Comparison of ENCODE assay signal across 9 mouse cellular contexts in genomic region chr19:4119716-4120487, GRCm38 (mm10). TPM values are rescaled to one million over a fixed set of nuclear protein-coding genes. Genes with fewer than 3 reads are reported as not detected.
DNase-seq lines count a peak whose midpoint lies in the region; ATAC-seq and TF ChIP-seq lines count a peak whose summit lies in the region.
"Had no signal": no experiment of that assay in that cellular context is flagged by ENCODE, and none has a peak within 500 bp of the region (broad histone marks: within the 10 kb centered on the region; RNA-seq: fewer than 3 reads in every experiment).

No protein-coding gene starts in this region.

- no peaks in the 10 kb centered on the region for H3K27me3 ChIP-seq in kidney, embryonic 15.5 days
- H3K27me3 ChIP-seq in forebrain, embryonic 11.5 days (ENCODE audit: control insufficient read depth, insufficient read depth, low read length): no peaks in the 10 kb centered on the region
- no peaks in the 10 kb centered on the region for H3K27me3 ChIP-seq in liver, postnatal 0 days (ENCODE audit: insufficient read depth, low read length)

- H3K4me2 ChIP-seq in kidney, embryonic 15.5 days: peak overlapping the region; percentile 60; the same call in 1 of the 2 replicates
- no peak overlapping the region for H3K4me2 ChIP-seq in forebrain, embryonic 11.5 days (ENCODE audit: low read depth, low read length, severe bottlenecking)
- peak overlapping the region; percentile 64; the same call in 1 of the 2 replicates for H3K4me2 ChIP-seq in liver, postnatal 0 days (ENCODE audit: low read depth, low read length)

- H3K9ac ChIP-seq in kidney, embryonic 15.5 days: no peak overlapping the region
- H3K9ac ChIP-seq in forebrain, embryonic 11.5 days (ENCODE audit: low read length): peak overlapping the region; percentile 32
- no peak overlapping the region for H3K9ac ChIP-seq in liver, postnatal 0 days (replicated peaks)

- no peak overlapping the region for H3K27ac ChIP-seq in kidney, embryonic 15.5 days
- no peak overlapping the region for H3K27ac ChIP-seq in forebrain, embryonic 11.5 days (ENCODE audit: low read depth, low read length)
- no peak overlapping the region for H3K27ac ChIP-seq in liver, postnatal 0 days (ENCODE audit: low read depth)

- intact Hi-C loops in heart, postnatal 10 days (cut with DNase I): no loop called here

- peaks cover 35% of the 10 kb centered on the region for H3K4me1 ChIP-seq in kidney, embryonic 15.5 days
- peaks cover 2% of the 10 kb centered on the region; the same call in 1 of the 2 replicates for H3K4me1 ChIP-seq in forebrain, embryonic 11.5 days (replicated peaks; ENCODE audit: control insufficient read depth, insufficient read depth, low read length)
- H3K4me1 ChIP-seq in liver, postnatal 0 days (ENCODE audit: insufficient read depth): peaks cover 38% of the 10 kb centered on the region

- no peak for TF ChIP-seq CTCF in liver, postnatal 0 days (IDR thresholded peaks at IDR 0.05; ENCODE audit: low read depth)

- DNase-seq in kidney, adult 8-10 months: no peak
- DNase-seq in forebrain, embryonic 11.5 days (ENCODE audit: low spot score): no peak
- no peak for DNase-seq in liver, postnatal 0 days
- DNase-seq in embryo, embryonic 11 days: no peak
- DNase-seq in heart, postnatal 10 days: no peak
- DNase-seq in left cerebral cortex, adult 9 months (ENCODE audit: low spot score in 2 of 2): no peak

- peaks cover 34% of the 10 kb centered on the region for H3K36me3 ChIP-seq in kidney, embryonic 15.5 days
- no peaks in the 10 kb centered on the region; the same call in 1 of the 2 replicates for H3K36me3 ChIP-seq in forebrain, embryonic 11.5 days (ENCODE audit: control insufficient read depth, insufficient read depth, low read length)
- H3K36me3 ChIP-seq in liver, postnatal 0 days (replicated peaks; ENCODE audit: insufficient read depth, low read length): peaks cover 34% of the 10 kb centered on the region

- H3K9me3 ChIP-seq in kidney, embryonic 15.5 days (replicated peaks): no peaks in the 10 kb centered on the region
- H3K9me3 ChIP-seq in forebrain, embryonic 11.5 days (ENCODE audit: control insufficient read depth, low read length): no peaks in the 10 kb centered on the region
- H3K9me3 ChIP-seq in liver, postnatal 0 days (ENCODE audit: low read length): no peaks in the 10 kb centered on the region

- TF ChIP-seq EP300 in liver, postnatal 0 days (IDR thresholded peaks at IDR 0.05; ENCODE audit: low read depth): no peak

- 89% methylated on average over 6 of the region's 6 CpGs for WGBS in kidney, embryonic 15.5 days
- WGBS in forebrain, embryonic 11.5 days: 90% methylated on average over 6 of the region's 6 CpGs
- 64% methylated on average over 6 of the region's 6 CpGs for WGBS in liver, postnatal 0 days (ENCODE audit: insufficient replicate concordance)

- no peak for ATAC-seq in kidney, embryonic 15.5 days (replicated peaks; ENCODE audit: low FRiP score)
- ATAC-seq in CD4-positive, CD25-positive, alpha-beta regulatory T cell, adult 4 months: peak; percentile 76
- ATAC-seq in forebrain, embryonic 11.5 days (replicated peaks; ENCODE audit: low FRiP score): no peak
- no peak for ATAC-seq in liver, postnatal 0 days

- peak overlapping the region; percentile 49; the same call in 1 of the 2 replicates for H3K4me3 ChIP-seq in kidney, embryonic 15.5 days (replicated peaks)
- no peak overlapping the region for H3K4me3 ChIP-seq in forebrain, embryonic 11.5 days (ENCODE audit: low read depth, low read length)
- no peak overlapping the region for H3K4me3 ChIP-seq in liver, postnatal 0 days (ENCODE audit: low read depth, low read length)

RNA-seq across cellular contexts. Expression of gene Aip, which starts 5.8 kb away (rescaled TPM):
- polyA plus RNA-seq in kidney, embryonic 15.5 days (2015; fragmentation: Nextera tagmentation; extraction: Ambion mirVana): 98.0 and 108 TPM in 2 replicates
- 100 to 1,000 TPM; 179 to 208 TPM for polyA plus RNA-seq in CD4-positive, CD25-positive, alpha-beta regulatory T cell, adult 4 months (2017; shearing (Covaris generic))
- polyA plus RNA-seq in forebrain, embryonic 11.5 days (2014; fragmentation: Nextera tagmentation; extraction: Ambion mirVana): 52.3 and 59.0 TPM in 2 replicates
- polyA plus RNA-seq in liver, postnatal 0 days (2015; fragmentation: Nextera tagmentation; extraction: Ambion mirVana): 23.1 and 26.8 TPM in 2 replicates
- 10 to 100 TPM; 47.7 to 62.6 TPM for total RNA-seq in heart, postnatal 10 days (2021)

RNA-seq across cellular contexts. Expression of gene Gpr152, which starts 19.7 kb away (rescaled TPM):
- not detected in 2 replicates for polyA plus RNA-seq in kidney, embryonic 15.5 days (2015; fragmentation: Nextera tagmentation; extraction: Ambion mirVana)
- polyA plus RNA-seq in CD4-positive, CD25-positive, alpha-beta regulatory T cell, adult 4 months (2017; shearing (Covaris generic)): under 1 TPM in 1 of 2 experiments, not detected in 1; 0.29 TPM
- not detected in 2 replicates for polyA plus RNA-seq in forebrain, embryonic 11.5 days (2014; fragmentation: Nextera tagmentation; extraction: Ambion mirVana)
- polyA plus RNA-seq in liver, postnatal 0 days (2015; fragmentation: Nextera tagmentation; extraction: Ambion mirVana): not detected in 2 replicates
- not detected for total RNA-seq in heart, postnatal 10 days (2021)
- total RNA-seq: left cerebral cortex, adult 2 months had no signal

RNA-seq across cellular contexts. Expression of gene Pitpnm1, which starts 20.1 kb away (rescaled TPM):
- polyA plus RNA-seq in kidney, embryonic 15.5 days (2015; fragmentation: Nextera tagmentation; extraction: Ambion mirVana): 14.0 and 15.8 TPM in 2 replicates
- 100 to 1,000 TPM in 1 of 2 experiments, 10 to 100 TPM in 1; 98.7 to 113 TPM for polyA plus RNA-seq in CD4-positive, CD25-positive, alpha-beta regulatory T cell, adult 4 months (2017; shearing (Covaris generic))
- polyA plus RNA-seq in forebrain, embryonic 11.5 days (2014; fragmentation: Nextera tagmentation; extraction: Ambion mirVana): 13.9 and 18.0 TPM in 2 replicates
- 6.6 and 7.4 TPM in 2 replicates for polyA plus RNA-seq in liver, postnatal 0 days (2015; fragmentation: Nextera tagmentation; extraction: Ambion mirVana)
- 10 to 100 TPM; 30.8 to 32.8 TPM for total RNA-seq in heart, postnatal 10 days (2021)

RNA-seq across cellular contexts. Expression of gene Cdk2ap2, which starts 22.9 kb away (rescaled TPM):
- 116 and 117 TPM in 2 replicates for polyA plus RNA-seq in kidney, embryonic 15.5 days (2015; fragmentation: Nextera tagmentation; extraction: Ambion mirVana)
- 100 to 1,000 TPM; 328 to 403 TPM for polyA plus RNA-seq in CD4-positive, CD25-positive, alpha-beta regulatory T cell, adult 4 months (2017; shearing (Covaris generic))
- 73.6 and 83.9 TPM in 2 replicates for polyA plus RNA-seq in forebrain, embryonic 11.5 days (2014; fragmentation: Nextera tagmentation; extraction: Ambion mirVana)
- 91.2 and 91.9 TPM in 2 replicates for polyA plus RNA-seq in liver, postnatal 0 days (2015; fragmentation: Nextera tagmentation; extraction: Ambion mirVana)
- total RNA-seq in heart, postnatal 10 days (2021): 10 to 100 TPM; 21.9 to 26.3 TPM

RNA-seq across cellular contexts. Expression of gene Cabp4, which starts 23.9 kb away (rescaled TPM):
- 0.05 and 0.10 TPM in 2 replicates for polyA plus RNA-seq in kidney, embryonic 15.5 days (2015; fragmentation: Nextera tagmentation; extraction: Ambion mirVana)
- polyA plus RNA-seq in CD4-positive, CD25-positive, alpha-beta regulatory T cell, adult 4 months (2017; shearing (Covaris generic)): under 1 TPM; 0.79 to 0.92 TPM
- not detected in 2 replicates for polyA plus RNA-seq in forebrain, embryonic 11.5 days (2014; fragmentation: Nextera tagmentation; extraction: Ambion mirVana)
- polyA plus RNA-seq in liver, postnatal 0 days (2015; fragmentation: Nextera tagmentation; extraction: Ambion mirVana): 0.11 and 0.15 TPM in 2 replicates
- total RNA-seq in heart, postnatal 10 days (2021): not detected
